Mouse (Mus musculus) forebrain, embryonic 14.5 days (tissue): Measurements from ENCODE around the gene Vmn1r111. TPM values are rescaled to one million over a fixed set of nuclear protein-coding genes. Genes with fewer than 3 reads are reported as not detected.
"Not testable (repeated sequence)": the region's sequence is repeated elsewhere in the genome, so short reads cannot be mapped to it uniquely, and the experiment has no call there.

Source experiments
- ATAC-seq: fragments of 200-750 bp; cut with Nextera tagmentation; 2 replicates; pipeline ENCODE4 v1.8.0; 2017; ENCODE audit warnings: mild to moderate bottlenecking, moderate library complexity
- DNase-seq: peaks from one replicate; pipeline ENCODE4 v3.0.0-alpha.2; 2015; ENCODE audit warnings: low spot score
- H3K27ac ChIP-seq: fragments of 300-500 bp; sonication (generic); 2 replicates; pipeline ENCODE4 v1.5.1; 2014; ENCODE audit warnings: low read depth, mild to moderate bottlenecking, control low read depth, low read length, moderate library complexity
- H3K27me3 ChIP-seq: fragments of 300-500 bp; sonication (generic); replicated peaks from 2 replicates; pipeline ENCODE4 v1.6.1; 2014; ENCODE audit warnings: low read length, control low read depth, mixed read lengths; ENCODE audit not compliant: control insufficient read depth, insufficient read depth
- H3K36me3 ChIP-seq: fragments of 300-500 bp; sonication (generic); 2 replicates; pipeline ENCODE4 v1.6.1; 2014; ENCODE audit warnings: low read length, control low read depth; ENCODE audit not compliant: control insufficient read depth, insufficient read depth
- H3K4me1 ChIP-seq: fragments of 300-500 bp; sonication (generic); 2 replicates; pipeline ENCODE4 v1.6.1; 2014; ENCODE audit warnings: antibody characterized with exemption, low read length, control low read depth; ENCODE audit not compliant: control insufficient read depth, insufficient read depth
- H3K4me2 ChIP-seq: fragments of 300-500 bp; sonication (generic); 2 replicates; pipeline ENCODE4 v1.6.1; 2014; ENCODE audit warnings: mild to moderate bottlenecking, control low read depth, low read length
- H3K4me3 ChIP-seq: fragments of 300-500 bp; sonication (generic); 2 replicates; pipeline ENCODE4 v1.5.1; 2014; ENCODE audit warnings: low read depth, low read length, control low read depth
- H3K9ac ChIP-seq: fragments of 300-500 bp; sonication (generic); 2 replicates; pipeline ENCODE4 v1.6.1; 2014; ENCODE audit warnings: mild to moderate bottlenecking, low read length, control low read depth, moderate library complexity
- H3K9me3 ChIP-seq: fragments of 300-500 bp; sonication (generic); replicated peaks from 2 replicates; pipeline ENCODE4 v1.6.1; 2016; ENCODE audit warnings: low read length, control low read depth, mixed read lengths; ENCODE audit not compliant: control insufficient read depth
- WGBS: fragments of 180-500 bp; shearing (Covaris S2); extraction: QIAGEN DNeasy Blood & Tissue Kit; methylation state at CpG from one replicate; pipeline ENCODE4 v1.1.7; 2014; 5-methylcytosine and 5-hydroxymethylcytosine counted together
- polyA plus RNA-seq: library from polyadenylated mRNA; unstranded; fragments of >200 nt; fragmentation: Nextera tagmentation; extraction: Ambion mirVana; gene quantifications from 2 replicates; pipeline ENCODE4 v1.2.1, GENCODE M21; 2014

Gene Vmn1r111
- polyA plus RNA-seq, result not detected in 2 replicates

DNA sequence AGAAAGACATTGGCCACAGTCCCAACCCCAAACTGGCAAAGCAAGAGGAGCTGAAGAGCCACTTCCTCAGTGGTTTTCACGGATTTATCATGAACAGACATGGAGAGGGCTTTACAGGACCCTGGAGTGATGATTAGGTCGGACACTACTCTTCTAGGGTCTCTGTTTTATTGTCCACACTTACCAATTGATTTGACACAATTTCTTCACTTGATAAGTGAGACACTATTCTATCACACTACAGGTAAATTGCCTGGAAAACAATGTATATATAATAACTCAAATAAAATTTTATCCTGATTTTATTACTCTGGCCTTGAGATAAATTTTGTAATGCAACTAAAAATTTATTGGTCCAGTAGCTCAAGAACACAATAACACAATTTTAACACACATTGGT, at the start of gene Vmn1r111:
Gene Vmn1r111 (minus strand): TSS at position 101 of the 400 bp plus-strand sequence.
- no CpG with 5 or more reads among the region's 2 CpGs for WGBS
- H3K4me1 ChIP-seq, H3K9me3 ChIP-seq, H3K4me2 ChIP-seq, H3K9ac ChIP-seq, H3K4me3 ChIP-seq, H3K27me3 ChIP-seq, ATAC-seq, H3K36me3 ChIP-seq, DNase-seq, H3K27ac ChIP-seq: not testable (repeated sequence)

DNA sequence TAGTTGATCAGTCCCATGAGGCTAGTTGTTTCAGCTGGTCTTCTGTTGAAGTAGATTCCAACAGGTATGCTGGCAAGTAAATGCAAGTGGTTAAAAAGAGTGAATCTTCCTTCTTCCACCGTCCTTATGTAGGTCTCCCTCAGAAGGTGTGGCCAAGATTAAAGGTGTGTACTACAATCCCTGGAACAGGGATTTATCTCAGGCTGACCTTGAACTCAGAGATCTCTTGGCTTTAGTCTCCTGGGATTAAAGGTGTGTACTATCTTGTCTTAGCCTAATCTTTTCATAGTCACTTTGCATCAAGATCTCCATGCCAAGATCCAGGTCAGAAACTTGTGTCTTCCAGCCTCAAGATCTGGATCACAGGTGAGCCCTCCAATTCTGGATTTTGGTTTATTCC, 27.5 kb upstream of the Vmn1r111 start, which contains the start of gene Gm10668:
Gene Gm10668 (minus strand): TSS at position 101 of the 400 bp plus-strand sequence.
- not testable (repeated sequence) for H3K4me2 ChIP-seq, ATAC-seq, H3K9ac ChIP-seq, H3K36me3 ChIP-seq, DNase-seq, H3K27ac ChIP-seq, H3K4me3 ChIP-seq, H3K9me3 ChIP-seq, H3K27me3 ChIP-seq, H3K4me1 ChIP-seq
- no CpG with 5 or more reads among the region's 1 CpGs for WGBS

DNA sequence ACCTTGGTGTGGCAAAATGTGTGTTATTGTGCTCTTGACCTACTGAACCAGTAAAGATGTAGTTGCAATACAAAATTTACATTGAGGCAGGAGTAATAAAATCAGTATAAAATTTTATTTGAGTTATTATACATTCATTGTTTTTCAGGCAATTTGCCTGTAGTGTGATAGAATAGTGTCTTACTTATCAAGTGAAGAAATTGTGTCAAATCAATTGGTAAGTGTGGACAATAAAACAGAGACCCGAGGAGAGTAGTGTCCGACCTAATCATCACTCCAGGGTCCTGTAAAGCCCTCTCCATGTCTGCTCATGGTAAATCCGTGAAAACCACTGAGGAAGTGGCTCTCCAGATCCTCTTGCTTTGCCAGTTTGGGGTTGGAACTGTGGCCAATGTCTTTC, 34.4 kb downstream of the Vmn1r111 start, which contains the start of gene Vmn1r107:
Gene Vmn1r107 (plus strand): TSS at position 301 of the 400 bp plus-strand sequence.
- WGBS, result no CpG with 5 or more reads among the region's 3 CpGs

More for the DNA sequence above, 34.4 kb downstream of the Vmn1r111 start, which contains the start of gene Vmn1r107:
- H3K9ac ChIP-seq, H3K4me2 ChIP-seq, H3K27ac ChIP-seq, H3K4me3 ChIP-seq, H3K4me1 ChIP-seq, H3K9me3 ChIP-seq, H3K36me3 ChIP-seq, DNase-seq, H3K27me3 ChIP-seq, ATAC-seq: not testable (repeated sequence)

Other genes starting within 250 kb of the Vmn1r111 start
- gene Gm10670, start 228.3 kb downstream of the Vmn1r111 start, polyA plus RNA-seq, result not detected in 2 replicates
- gene Vmn1r103, start 192.7 kb downstream of the Vmn1r111 start, polyA plus RNA-seq, result not detected in 2 replicates
- gene Vmn1r104, start 169.4 kb downstream of the Vmn1r111 start, polyA plus RNA-seq, result not detected in 2 replicates
- gene Gm5726, start 157.5 kb downstream of the Vmn1r111 start, polyA plus RNA-seq, result not detected in 2 replicates
- not detected in 2 replicates for gene Gm4141, start 127.0 kb downstream of the Vmn1r111 start, polyA plus RNA-seq
- not detected in 2 replicates for gene Gm4513, start 104.2 kb downstream of the Vmn1r111 start, polyA plus RNA-seq
- gene Vmn1r107, start 34.3 kb downstream of the Vmn1r111 start, polyA plus RNA-seq, result not detected in 2 replicates
- not detected in 2 replicates for gene Gm10668, start 27.4 kb upstream of the Vmn1r111 start, polyA plus RNA-seq
- not detected in 2 replicates for gene Vmn1r112, start 68.0 kb upstream of the Vmn1r111 start, polyA plus RNA-seq
- gene Vmn1r113, start 84.1 kb upstream of the Vmn1r111 start, polyA plus RNA-seq, result not detected in 2 replicates
- not detected in 2 replicates for gene Vmn1r114, start 109.0 kb upstream of the Vmn1r111 start, polyA plus RNA-seq
- not detected in 2 replicates for gene Vmn1r115, start 141.8 kb upstream of the Vmn1r111 start, polyA plus RNA-seq
- not detected in 2 replicates for gene Vmn1r116, start 169.0 kb upstream of the Vmn1r111 start, polyA plus RNA-seq
- not detected in 2 replicates for gene Vmn1r117, start 180.9 kb upstream of the Vmn1r111 start, polyA plus RNA-seq
- not detected in 2 replicates for gene Vmn1r118, start 209.1 kb upstream of the Vmn1r111 start, polyA plus RNA-seq